Mouse (Mus musculus) forebrain, embryonic 13.5 days (tissue): ENCODE measurements at regions not wholly inside any gene's neighbourhood (a gene's known extent, or its start where the extent isn't known, plus 50 kb on each side); places are given as distances from the start of the nearest gene placed in this dataset.

Source experiments
- ATAC-seq: fragments of 200-750 bp; cut with Nextera tagmentation; 2 replicates; pipeline ENCODE4 v1.8.0; 2017
- H3K27ac ChIP-seq: fragments of 300-500 bp; sonication (generic); 2 replicates; pipeline ENCODE4 v1.5.1; 2015; ENCODE audit warnings: inconsistent platforms, mild to moderate bottlenecking, moderate library complexity
- H3K27me3 ChIP-seq: fragments of 300-500 bp; sonication (generic); 2 replicates; pipeline ENCODE4 v1.6.1; 2015; ENCODE audit warnings: mild to moderate bottlenecking, inconsistent platforms
- H3K36me3 ChIP-seq: fragments of 300-500 bp; sonication (generic); 2 replicates; pipeline ENCODE4 v1.6.1; 2015; ENCODE audit warnings: mild to moderate bottlenecking, inconsistent platforms; ENCODE audit not compliant: poor library complexity, severe bottlenecking
- H3K4me1 ChIP-seq: fragments of 300-500 bp; sonication (generic); 2 replicates; pipeline ENCODE4 v1.6.1; 2015; ENCODE audit warnings: inconsistent platforms
- H3K4me2 ChIP-seq: fragments of 300-500 bp; sonication (generic); 2 replicates; pipeline ENCODE4 v1.6.1; 2015; ENCODE audit warnings: inconsistent platforms, mild to moderate bottlenecking, moderate library complexity
- H3K4me3 ChIP-seq: fragments of 300-500 bp; sonication (generic); 2 replicates; pipeline ENCODE4 v1.5.1; 2015; ENCODE audit warnings: mild to moderate bottlenecking, inconsistent platforms
- H3K9ac ChIP-seq: fragments of 300-500 bp; sonication (generic); 2 replicates; pipeline ENCODE4 v1.6.1; 2015; ENCODE audit warnings: mild to moderate bottlenecking, inconsistent platforms
- H3K9me3 ChIP-seq: fragments of 300-500 bp; sonication (generic); replicated peaks from 2 replicates; pipeline ENCODE4 v1.6.1; 2016; ENCODE audit warnings: inconsistent platforms
- WGBS: fragments of 180-500 bp; shearing (Covaris S2); methylation state at CpG from one replicate; pipeline ENCODE4 v1.1.7; 2015; 5-methylcytosine and 5-hydroxymethylcytosine counted together

GRCm38 (mm10) chr11:79757513-79758071 is 166.6 kb downstream of the Rab11fip4 start:
- Histone ChIP-seq H3K27me3 (no peaks in the 10 kb centered on the region), H3K4me2 (no peak overlapping the region), H3K9me3 (no peaks in the 10 kb centered on the region), H3K27ac (no peak overlapping the region), H3K4me3 (no peak overlapping the region), H3K36me3 (no peaks in the 10 kb centered on the region), H3K4me1 (no peaks in the 10 kb centered on the region), H3K9ac (no peak overlapping the region)
- 86% methylated on average over 5 of the region's 5 CpGs for WGBS
- ATAC-seq, result no peak

DNA sequence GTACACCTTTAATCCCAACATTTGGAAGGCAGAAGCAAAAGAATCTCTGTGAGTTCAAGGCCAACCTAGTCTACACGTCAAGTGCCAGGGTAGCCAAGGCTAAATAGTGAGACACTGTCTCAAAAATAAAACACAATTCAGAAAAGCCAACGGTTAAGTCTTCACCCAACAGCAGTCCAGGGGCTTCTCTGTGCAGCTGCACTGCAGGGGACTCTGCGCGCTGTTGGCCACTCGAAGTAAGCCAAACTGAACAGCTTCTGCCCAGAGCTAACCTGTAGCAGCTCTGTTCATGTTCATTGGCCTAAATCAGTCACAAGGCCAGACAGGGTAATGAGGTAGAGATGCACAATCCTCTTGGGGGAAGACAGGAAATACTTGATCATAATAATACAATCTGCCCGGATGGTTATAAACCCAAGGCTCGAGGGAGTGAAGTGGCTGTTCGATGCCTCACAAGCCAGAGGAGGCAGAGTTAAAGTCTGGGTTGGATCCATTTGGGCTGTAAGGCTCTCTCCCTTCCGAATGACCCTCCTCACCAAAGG is 165.4 kb downstream of the Rab11fip4 start:
- Histone ChIP-seq H3K4me2 (no peak overlapping the region), H3K36me3 (no peaks in the 10 kb centered on the region), H3K27ac (no peak overlapping the region), H3K4me1 (no peaks in the 10 kb centered on the region), H3K9me3 (no peaks in the 10 kb centered on the region), H3K4me3 (no peak overlapping the region), H3K27me3 (no peaks in the 10 kb centered on the region), H3K9ac (no peak overlapping the region)
- no peak for ATAC-seq
- 90% methylated on average over 9 of the region's 9 CpGs for WGBS

GRCm38 (mm10) chr11:79753491-79753890 is 162.5 kb downstream of the Rab11fip4 start:
- H3K9ac ChIP-seq, result no peak overlapping the region

GRCm38 (mm10) chr11:79752717-79753480 is 161.9 kb downstream of the Rab11fip4 start:
- Histone ChIP-seq H3K4me3 (no peak overlapping the region), H3K27me3 (no peaks in the 10 kb centered on the region), H3K27ac (no peak overlapping the region), H3K4me2 (no peak overlapping the region), H3K9me3 (no peaks in the 10 kb centered on the region), H3K4me1 (no peaks in the 10 kb centered on the region), H3K9ac (no peak overlapping the region), H3K36me3 (no peaks in the 10 kb centered on the region)
- no peak for ATAC-seq
- 53% methylated on average over 7 of the region's 7 CpGs for WGBS

More at GRCm38 (mm10) chr11:79753491-79753890, 162.5 kb downstream of the Rab11fip4 start:
- 87% methylated on average over 2 of the region's 2 CpGs for WGBS
- Histone ChIP-seq H3K9me3 (no peaks in the 10 kb centered on the region), H3K4me1 (no peaks in the 10 kb centered on the region), H3K36me3 (no peaks in the 10 kb centered on the region), H3K4me2 (no peak overlapping the region), H3K27ac (no peak overlapping the region), H3K27me3 (no peaks in the 10 kb centered on the region), H3K4me3 (no peak overlapping the region)
- ATAC-seq, result no peak

DNA sequence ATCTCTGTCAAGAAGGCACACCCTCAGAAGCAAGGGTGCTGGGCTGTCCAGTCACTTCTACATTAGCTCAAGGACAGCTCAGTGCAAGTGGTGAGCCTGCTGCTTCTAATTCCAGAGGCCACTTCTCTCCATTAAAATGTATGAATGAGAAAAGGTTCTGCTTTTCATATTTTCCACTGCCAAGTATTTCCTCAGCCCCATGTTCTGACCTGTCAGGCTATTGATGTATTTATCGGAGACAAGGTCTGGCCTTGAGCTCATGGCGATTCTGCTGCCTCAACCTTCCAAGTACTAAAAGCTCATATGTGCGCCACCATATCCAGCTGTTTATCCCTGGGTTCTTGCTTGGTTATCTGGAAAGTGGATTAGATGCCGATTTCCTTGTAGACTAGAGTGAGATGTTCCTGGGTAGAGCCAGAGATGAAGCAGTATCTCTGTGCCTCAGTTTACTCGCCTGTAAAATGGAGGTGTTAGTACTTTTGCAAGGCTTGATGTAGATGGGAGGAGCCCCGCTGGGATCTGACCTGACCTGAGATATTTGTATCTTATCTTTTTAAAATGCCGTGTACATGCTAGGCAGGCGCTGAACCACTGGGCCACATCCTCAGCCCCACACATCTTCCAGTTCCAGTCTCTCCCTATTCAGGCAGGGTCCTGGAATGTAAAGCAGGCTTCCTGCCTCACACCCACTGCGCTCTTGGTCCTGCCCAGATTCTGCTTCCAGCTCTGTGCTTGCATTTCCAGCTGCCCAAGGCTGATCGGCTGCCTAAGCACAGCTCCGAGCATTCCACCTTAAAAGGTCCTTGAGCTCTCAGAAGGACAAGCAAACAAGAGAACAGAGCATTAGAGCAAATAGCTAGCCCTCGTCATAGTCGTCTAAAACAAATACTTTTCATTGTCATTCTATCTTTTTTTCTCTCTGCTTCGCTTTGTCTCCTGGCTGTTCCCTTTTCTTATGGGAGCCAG is 161.0 kb downstream of the Rab11fip4 start:
- Histone ChIP-seq H3K27me3 (no peaks in the 10 kb centered on the region), H3K4me3 (no peak overlapping the region), H3K4me2 (no peak overlapping the region), H3K4me1 (no peaks in the 10 kb centered on the region), H3K27ac (no peak overlapping the region), H3K36me3 (no peaks in the 10 kb centered on the region), H3K9me3 (no peaks in the 10 kb centered on the region), H3K9ac (no peak overlapping the region)
- 63% methylated on average over 14 of the region's 14 CpGs for WGBS
- ATAC-seq, result no peak

GRCm38 (mm10) chr11:79750943-79751342 is 159.9 kb downstream of the Rab11fip4 start:
- H3K4me2 ChIP-seq, result no peak overlapping the region
- H3K9ac ChIP-seq, result no peak overlapping the region
- no peak for ATAC-seq
- no peaks in the 10 kb centered on the region for H3K9me3 ChIP-seq
- 81% methylated on average over 2 of the region's 2 CpGs for WGBS
- H3K27me3 ChIP-seq, result no peaks in the 10 kb centered on the region
- no peaks in the 10 kb centered on the region for H3K4me1 ChIP-seq
- H3K27ac ChIP-seq, result no peak overlapping the region
- H3K4me3 ChIP-seq, result no peak overlapping the region
- no peaks in the 10 kb centered on the region for H3K36me3 ChIP-seq

GRCm38 (mm10) chr11:79749755-79750434 is 158.9 kb downstream of the Rab11fip4 start:
- Histone ChIP-seq H3K27me3 (no peaks in the 10 kb centered on the region), H3K27ac (no peak overlapping the region), H3K4me1 (no peaks in the 10 kb centered on the region), H3K9me3 (no peaks in the 10 kb centered on the region), H3K4me2 (no peak overlapping the region), H3K36me3 (no peaks in the 10 kb centered on the region), H3K4me3 (no peak overlapping the region), H3K9ac (no peak overlapping the region)
- 74% methylated on average over 7 of the region's 7 CpGs for WGBS
- ATAC-seq, result no peak

DNA sequence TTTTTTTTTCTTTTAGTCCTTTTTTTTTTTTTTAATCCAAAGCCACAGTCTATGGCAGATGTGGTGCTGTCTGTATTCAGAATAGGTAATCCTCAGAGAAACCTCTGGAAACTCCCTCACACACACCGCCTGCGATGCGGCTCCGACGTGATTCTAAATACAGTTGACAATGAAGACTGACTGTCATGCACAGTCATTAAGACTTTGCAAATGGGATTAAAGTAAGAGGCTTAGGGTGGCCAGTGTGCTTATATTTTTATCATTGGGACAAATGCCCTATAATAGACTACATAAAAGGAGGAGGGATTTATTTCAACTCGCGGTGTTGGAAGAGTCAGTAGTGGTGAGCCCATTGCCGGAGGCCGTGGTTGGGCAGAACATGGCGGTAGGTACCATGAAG is 158.1 kb downstream of the Rab11fip4 start:
- no peaks in the 10 kb centered on the region for H3K4me1 ChIP-seq
- no peak overlapping the region for H3K4me3 ChIP-seq
- H3K27me3 ChIP-seq, result no peaks in the 10 kb centered on the region
- ATAC-seq, result no peak
- no peaks in the 10 kb centered on the region for H3K9me3 ChIP-seq
- H3K36me3 ChIP-seq, result no peaks in the 10 kb centered on the region
- H3K9ac ChIP-seq, result no peak overlapping the region
- H3K4me2 ChIP-seq, result no peak overlapping the region
- no peak overlapping the region for H3K27ac ChIP-seq
- 92% methylated on average over 10 of the region's 10 CpGs for WGBS

DNA sequence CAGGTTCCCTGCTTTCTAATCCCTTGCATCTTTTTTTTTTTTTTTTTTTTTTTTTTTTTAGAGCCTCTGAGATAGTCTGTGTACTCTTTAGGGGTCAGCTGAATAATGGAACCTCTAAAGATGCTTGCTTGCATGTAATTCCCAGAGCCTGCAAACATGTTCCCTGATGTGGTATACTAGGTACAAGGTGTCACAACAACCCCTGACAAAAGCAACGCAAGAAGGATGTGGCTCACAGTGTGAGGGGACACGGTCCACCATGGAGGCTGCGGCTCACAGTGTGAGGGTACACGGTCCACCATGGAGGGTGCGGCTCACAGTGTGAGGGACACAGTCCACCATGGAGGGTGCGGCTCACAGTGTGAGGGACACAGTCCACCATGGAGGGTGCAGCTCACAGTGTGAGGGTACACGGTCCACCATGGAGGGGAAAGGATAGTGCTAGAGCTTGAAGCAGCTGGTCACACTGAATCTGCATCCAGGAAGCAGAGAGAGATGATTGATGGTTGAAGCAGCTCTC is 157.7 kb downstream of the Rab11fip4 start:
- no peak overlapping the region for H3K9ac ChIP-seq
- no peaks in the 10 kb centered on the region for H3K4me1 ChIP-seq
- no peak for ATAC-seq
- no peaks in the 10 kb centered on the region for H3K36me3 ChIP-seq
- no peaks in the 10 kb centered on the region for H3K9me3 ChIP-seq
- H3K27ac ChIP-seq, result no peak overlapping the region
- H3K4me2 ChIP-seq, result no peak overlapping the region
- H3K27me3 ChIP-seq, result no peaks in the 10 kb centered on the region
- 98% methylated on average over 7 of the region's 7 CpGs for WGBS
- H3K4me3 ChIP-seq, result no peak overlapping the region

DNA sequence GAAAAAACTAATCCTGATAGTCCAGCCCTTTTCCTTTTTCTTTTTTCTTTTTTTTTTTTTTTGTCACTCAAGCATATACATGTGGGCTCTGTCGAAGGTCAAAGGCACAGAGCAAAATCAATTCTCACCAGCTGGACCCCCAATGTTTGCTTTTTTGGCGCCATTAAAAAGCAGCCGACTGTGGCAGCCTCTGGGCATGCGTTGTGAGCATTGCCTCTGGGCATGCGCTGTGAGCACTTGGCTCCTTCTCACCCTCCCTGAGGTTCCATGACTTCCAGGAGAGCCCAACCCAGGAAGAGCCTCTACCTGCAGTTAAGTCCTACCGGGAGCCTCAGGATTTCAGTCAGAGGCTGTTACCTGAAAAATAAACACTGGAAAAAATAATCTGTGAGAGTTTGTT is 156.8 kb downstream of the Rab11fip4 start:
- Histone ChIP-seq H3K9me3 (no peaks in the 10 kb centered on the region), H3K27ac (no peak overlapping the region), H3K4me2 (no peak overlapping the region), H3K4me3 (no peak overlapping the region), H3K9ac (no peak overlapping the region), H3K4me1 (no peaks in the 10 kb centered on the region), H3K27me3 (no peaks in the 10 kb centered on the region), H3K36me3 (no peaks in the 10 kb centered on the region)
- WGBS, result 78% methylated on average over 6 of the region's 6 CpGs
- no peak for ATAC-seq
